Mouse (Mus musculus) midbrain, embryonic 12.5 days (tissue): ENCODE measurements around the gene Trpm2. TPM values are rescaled to one million over a fixed set of nuclear protein-coding genes. Genes with fewer than 3 reads are reported as not detected.
"Not testable (repeated sequence)": the region's sequence is repeated elsewhere in the genome, so short reads cannot be mapped to it uniquely, and the experiment has no call there.

Experiments used
- ATAC-seq: fragments of 200-750 bp; cut with Nextera tagmentation; 2 replicates; pipeline ENCODE4 v1.8.0; 2017; ENCODE audit warnings: low read depth, moderate TSS enrichment, moderate library complexity; ENCODE audit not compliant: low FRiP score
- H3K27ac ChIP-seq: fragments of 300-500 bp; sonication (generic); replicated peaks from 2 replicates; pipeline ENCODE4 v1.5.1; 2016; ENCODE audit warnings: mild to moderate bottlenecking
- H3K27me3 ChIP-seq: fragments of 300-500 bp; sonication (generic); 2 replicates; pipeline ENCODE4 v1.6.1; 2016; ENCODE audit warnings: mild to moderate bottlenecking
- H3K36me3 ChIP-seq: fragments of 300-500 bp; sonication (generic); 2 replicates; pipeline ENCODE4 v1.6.1; 2016
- H3K4me1 ChIP-seq: fragments of 300-500 bp; sonication (generic); 2 replicates; pipeline ENCODE4 v1.6.1; 2016
- H3K4me2 ChIP-seq: fragments of 300-500 bp; sonication (generic); replicated peaks from 2 replicates; pipeline ENCODE4 v1.6.1; 2016; ENCODE audit warnings: mild to moderate bottlenecking, moderate library complexity
- H3K4me3 ChIP-seq: fragments of 300-500 bp; sonication (generic); 2 replicates; pipeline ENCODE4 v1.5.1; 2016; ENCODE audit warnings: mild to moderate bottlenecking
- H3K9ac ChIP-seq: fragments of 300-500 bp; sonication (generic); replicated peaks from 2 replicates; pipeline ENCODE4 v1.6.1; 2016; ENCODE audit warnings: mild to moderate bottlenecking, moderate library complexity
- H3K9me3 ChIP-seq: fragments of 300-500 bp; sonication (generic); 2 replicates; pipeline ENCODE4 v1.6.1; 2016; ENCODE audit warnings: mild to moderate bottlenecking
- WGBS: fragments of 180-500 bp; shearing (Covaris S2); methylation state at CpG from one replicate; pipeline ENCODE4 v1.1.7; 2016; 5-methylcytosine and 5-hydroxymethylcytosine counted together
- polyA plus RNA-seq: library from polyadenylated mRNA; unstranded; fragments of >200 nt; fragmentation: Nextera tagmentation; extraction: Ambion mirVana; gene quantifications from 2 replicates; pipeline ENCODE4 v1.2.1, GENCODE M21; 2016

The Trpm2 gene
- polyA plus RNA-seq: 1.2 and 1.5 TPM in 2 replicates

DNA sequence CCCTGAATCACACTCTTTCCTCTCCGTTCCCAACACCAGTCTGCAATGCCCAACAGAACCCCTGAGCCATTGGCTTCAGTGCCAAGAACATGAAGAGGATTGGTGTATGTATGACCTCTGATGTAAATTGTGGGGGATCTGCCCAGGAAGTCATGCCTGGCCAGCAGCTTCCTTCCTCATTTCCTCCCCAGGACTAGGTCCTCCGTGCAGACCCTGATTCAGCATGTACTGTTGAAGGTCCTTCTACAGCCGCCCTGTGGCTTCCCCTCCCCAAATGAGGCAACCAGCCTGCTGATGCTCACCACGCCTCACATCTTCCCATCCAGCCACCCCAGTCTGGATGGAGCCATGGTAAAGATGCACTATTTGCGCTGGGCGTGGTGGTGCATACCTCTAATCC lies at the start of gene Trpm2:
Trpm2 (minus strand) TSS at position 83 of the 400 bp plus-strand sequence.
- no peak within 1 kb of the TSS for H3K27ac ChIP-seq
- peaks cover 5% of the 10 kb centered on the region; the same call in 1 of the 2 replicates for H3K4me1 ChIP-seq
- no peaks in the 10 kb centered on the region for H3K9me3 ChIP-seq
- ATAC-seq: no peak
- no peaks in the 10 kb centered on the region for H3K36me3 ChIP-seq
- H3K4me3 ChIP-seq: peak within 1 kb of the TSS; percentile 40
- peak within 1 kb of the TSS; percentile 57 for H3K9ac ChIP-seq
- H3K4me2 ChIP-seq: peak within 1 kb of the TSS; percentile 68
- 82% methylated on average over 6 of the region's 6 CpGs for WGBS
- H3K27me3 ChIP-seq: peaks cover 31% of the 10 kb centered on the region

DNA sequence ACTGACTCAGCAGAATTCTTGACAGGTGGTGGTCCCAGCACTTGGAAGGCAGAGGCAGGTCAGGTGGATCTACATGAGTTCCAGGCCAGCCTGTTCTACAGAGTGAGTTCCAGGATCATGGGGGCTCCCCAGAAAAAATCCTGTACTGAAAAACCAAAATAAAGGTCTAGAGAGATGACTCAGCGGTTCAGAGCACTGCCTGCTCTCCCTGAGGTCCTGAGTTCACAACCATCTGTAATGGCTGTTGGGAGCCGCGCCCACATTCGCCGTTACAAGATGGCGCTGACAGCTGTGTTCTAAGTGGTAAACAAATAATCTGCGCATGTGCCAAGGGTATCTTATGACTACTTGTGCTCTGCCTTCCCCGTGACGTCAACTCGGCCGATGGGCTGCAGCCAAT lies 49.6 kb upstream of the Trpm2 start:
- WGBS: 96% methylated on average over 7 of the region's 11 CpGs
- H3K9ac ChIP-seq, H3K27ac ChIP-seq, H3K9me3 ChIP-seq, H3K4me3 ChIP-seq, H3K4me1 ChIP-seq, H3K4me2 ChIP-seq, H3K36me3 ChIP-seq, ATAC-seq: not testable (repeated sequence)
- 0 out of 2 replicates have a peak, but pooled peaks cover 13% of the 10 kb centered on the region for H3K27me3 ChIP-seq

DNA sequence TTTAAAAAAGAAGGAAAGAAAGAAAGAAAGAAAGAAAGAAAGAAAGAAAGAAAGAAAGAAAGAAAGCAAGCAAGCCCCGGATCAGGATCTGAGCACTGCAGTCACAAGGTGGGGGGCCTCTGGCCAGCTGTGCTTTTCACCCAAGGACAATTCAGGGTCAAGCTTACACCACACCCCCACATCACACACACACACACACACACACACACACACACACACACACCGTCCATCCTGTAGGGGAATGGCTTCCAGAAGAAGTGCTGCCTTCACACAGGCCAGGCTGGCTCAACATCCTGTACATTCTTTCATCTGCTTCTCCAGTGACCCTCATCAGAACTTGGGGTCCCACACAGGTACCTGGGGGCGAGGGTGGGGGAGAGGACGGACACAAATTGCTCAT lies 48.9 kb upstream of the Trpm2 start:
- ATAC-seq: peak; percentile 27; the same call in 1 of the 2 replicates
- WGBS: 86% methylated on average over 4 of the region's 4 CpGs
- no peaks in the 10 kb centered on the region for H3K4me1 ChIP-seq
- H3K9me3 ChIP-seq: no peaks in the 10 kb centered on the region
- no peak overlapping the region for H3K4me2 ChIP-seq
- no peaks in the 10 kb centered on the region for H3K36me3 ChIP-seq
- H3K27ac ChIP-seq: no peak overlapping the region
- H3K27me3 ChIP-seq: 0 out of 2 replicates have a peak, but pooled peaks cover 13% of the 10 kb centered on the region
- no peak overlapping the region for H3K4me3 ChIP-seq
- no peak overlapping the region for H3K9ac ChIP-seq

DNA sequence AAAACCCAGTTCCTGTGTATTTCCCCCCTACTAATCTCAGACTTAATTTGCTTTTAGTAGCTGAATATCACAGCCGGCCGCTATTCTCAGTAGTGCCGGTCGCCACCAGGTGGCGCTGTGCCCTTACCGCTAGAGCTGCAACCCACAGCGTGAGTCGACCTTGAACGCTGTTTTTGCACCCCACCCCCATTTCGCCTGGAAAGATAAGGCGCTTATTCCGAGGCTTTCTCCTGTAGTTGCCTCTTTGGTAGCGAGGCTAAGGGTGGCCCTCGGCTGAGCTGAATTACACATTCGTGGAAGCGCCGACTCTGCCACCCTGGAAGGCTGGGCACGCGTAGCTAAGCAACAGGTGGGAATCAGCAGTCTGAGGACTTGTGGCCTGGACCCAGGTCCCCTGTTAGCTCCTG lies 48.4 kb upstream of the Trpm2 start:
- ATAC-seq: peak; percentile 58; the same call in 1 of the 2 replicates
- Histone ChIP-seq H3K9me3 (no peaks in the 10 kb centered on the region), H3K27me3 (0 out of 2 replicates have a peak, but pooled peaks cover 13% of the 10 kb centered on the region), H3K4me1 (no peaks in the 10 kb centered on the region), H3K36me3 (no peaks in the 10 kb centered on the region), H3K4me3 (peak overlapping the region; percentile 27; the same call in 1 of the 2 replicates), H3K4me2 (peak overlapping the region; percentile 51), H3K9ac (no peak overlapping the region), H3K27ac (no peak overlapping the region)
- WGBS: 20% methylated on average over 19 of the region's 19 CpGs

DNA sequence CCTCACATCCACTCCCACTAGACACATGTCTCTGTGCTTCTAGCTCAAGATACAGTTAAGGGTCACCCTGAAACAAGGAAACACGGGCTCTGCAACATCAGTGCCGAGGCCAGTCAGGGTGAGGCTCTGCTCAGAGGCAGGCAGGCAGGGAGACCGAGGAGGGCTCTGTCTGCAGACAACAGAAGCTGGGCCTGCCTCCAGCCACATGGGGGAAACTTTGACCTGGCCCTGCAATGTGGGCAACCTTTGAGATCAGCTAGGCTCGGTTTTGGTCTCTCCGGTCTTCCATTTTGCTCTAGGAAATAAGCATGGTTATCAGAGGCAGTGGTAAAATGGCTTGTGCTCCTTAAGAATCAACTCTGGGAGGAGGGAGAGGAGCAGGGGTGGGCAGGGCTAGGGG lies 46.0 kb upstream of the Trpm2 start:
- H3K27me3 ChIP-seq: 0 out of 2 replicates have a peak, but pooled peaks cover 13% of the 10 kb centered on the region
- H3K4me2 ChIP-seq: no peak overlapping the region
- no peak overlapping the region for H3K9ac ChIP-seq
- H3K4me3 ChIP-seq: no peak overlapping the region
- no peak overlapping the region for H3K27ac ChIP-seq
- no peaks in the 10 kb centered on the region for H3K9me3 ChIP-seq
- no peak for ATAC-seq
- no peaks in the 10 kb centered on the region for H3K36me3 ChIP-seq
- 58% methylated on average over 5 of the region's 5 CpGs for WGBS
- H3K4me1 ChIP-seq: no peaks in the 10 kb centered on the region

DNA sequence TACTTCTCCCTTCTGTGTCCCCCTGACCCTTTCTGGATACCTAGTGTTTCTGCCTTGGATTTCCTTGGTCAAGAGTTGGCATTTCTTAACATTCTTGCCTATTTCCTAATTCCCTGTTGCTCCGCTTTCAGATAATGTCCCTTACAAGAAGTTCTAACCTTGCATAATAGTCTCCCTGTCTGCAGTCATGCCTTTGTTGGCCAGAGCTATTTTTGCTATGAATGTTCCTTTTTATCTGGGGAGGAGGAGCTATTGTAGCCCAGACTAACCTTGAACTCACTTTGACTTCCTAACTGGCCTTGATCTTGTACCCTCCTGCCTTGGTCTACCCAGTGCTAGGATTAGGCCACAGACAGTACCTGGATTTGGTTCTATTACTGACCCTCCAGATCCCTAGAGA lies 45.1 kb upstream of the Trpm2 start:
- Histone ChIP-seq H3K9ac (no peak overlapping the region), H3K4me1 (0 out of 2 replicates have a peak, but pooled peaks cover under 1% of the 10 kb centered on the region), H3K4me3 (no peak overlapping the region), H3K27ac (no peak overlapping the region), H3K4me2 (no peak overlapping the region), H3K27me3 (peaks cover 18% of the 10 kb centered on the region), H3K9me3 (no peaks in the 10 kb centered on the region), H3K36me3 (no peaks in the 10 kb centered on the region)
- 97% methylated on average over 1 of the region's 1 CpGs for WGBS
- no peak for ATAC-seq

DNA sequence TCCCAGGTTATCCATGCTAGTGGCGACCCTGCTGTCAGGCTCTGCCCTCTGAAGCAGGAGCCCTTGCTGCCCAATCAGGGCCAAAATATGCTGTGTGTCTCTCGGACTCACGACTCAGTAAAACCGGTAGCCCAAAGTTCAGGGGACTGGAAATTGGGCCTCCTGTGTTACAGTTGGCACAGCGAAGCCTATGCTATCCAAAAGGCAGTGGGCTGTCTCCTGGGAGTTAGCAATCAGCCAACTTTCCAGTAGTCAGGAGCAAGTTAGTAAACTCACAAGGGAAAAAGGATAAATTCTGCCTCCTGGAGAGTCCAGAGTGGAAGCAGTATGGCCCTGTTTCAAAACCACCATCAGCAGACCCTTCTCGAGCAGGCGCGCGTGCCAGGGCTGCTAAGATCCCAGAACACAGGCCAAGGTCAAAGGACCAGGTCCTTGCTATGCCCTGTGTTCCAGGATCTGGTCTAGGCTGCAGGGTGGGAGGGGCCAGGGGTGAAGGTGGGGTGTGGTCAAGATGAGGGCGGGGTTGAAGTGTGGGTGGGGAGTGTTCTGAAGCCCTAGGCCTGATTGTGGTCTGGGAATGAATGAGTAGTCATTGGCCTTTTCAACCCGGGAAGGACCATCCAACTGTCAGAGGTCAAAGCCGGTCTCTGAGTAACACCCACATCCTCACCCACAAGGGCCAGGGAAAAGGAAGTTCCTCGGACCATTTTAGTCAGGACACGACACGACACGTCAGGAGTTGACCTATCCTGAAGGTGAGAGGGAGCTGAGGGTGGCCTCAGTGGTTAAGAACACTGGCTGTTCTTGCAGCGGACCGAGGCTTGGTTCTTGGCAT lies 42.5 kb upstream of the Trpm2 start:
- Histone ChIP-seq H3K4me3 (no peak overlapping the region), H3K9ac (no peak overlapping the region), H3K9me3 (no peaks in the 10 kb centered on the region), H3K27ac (no peak overlapping the region), H3K4me2 (no peak overlapping the region), H3K36me3 (no peaks in the 10 kb centered on the region), H3K4me1 (peaks cover 14% of the 10 kb centered on the region), H3K27me3 (peaks cover 17% of the 10 kb centered on the region)
- ATAC-seq: no peak
- WGBS: 91% methylated on average over 18 of the region's 18 CpGs

DNA sequence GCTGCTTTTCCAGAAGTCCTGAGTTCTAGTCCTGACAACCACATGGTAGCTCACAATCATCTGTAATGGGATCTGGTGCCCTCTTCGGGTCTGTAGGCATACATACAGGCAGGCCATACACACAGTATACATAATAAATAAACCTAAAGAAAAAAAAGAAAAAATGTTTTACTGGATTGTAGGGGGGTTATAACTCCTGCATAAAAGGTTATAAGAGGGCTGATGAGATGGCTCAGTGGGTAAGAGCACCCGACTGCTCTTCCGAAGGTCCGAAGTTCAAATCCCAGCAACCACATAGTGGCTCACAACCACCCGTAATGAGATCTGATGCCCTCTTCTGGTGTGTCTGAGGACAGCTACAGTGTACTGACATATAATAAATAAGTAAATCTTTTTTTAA lies 40.8 kb upstream of the Trpm2 start:
- WGBS: 94% methylated on average over 5 of the region's 5 CpGs
- ATAC-seq, H3K4me2 ChIP-seq, H3K9me3 ChIP-seq, H3K9ac ChIP-seq, H3K4me3 ChIP-seq, H3K36me3 ChIP-seq, H3K27me3 ChIP-seq, H3K27ac ChIP-seq: not testable (repeated sequence)
- peaks cover 30% of the 10 kb centered on the region for H3K4me1 ChIP-seq

DNA sequence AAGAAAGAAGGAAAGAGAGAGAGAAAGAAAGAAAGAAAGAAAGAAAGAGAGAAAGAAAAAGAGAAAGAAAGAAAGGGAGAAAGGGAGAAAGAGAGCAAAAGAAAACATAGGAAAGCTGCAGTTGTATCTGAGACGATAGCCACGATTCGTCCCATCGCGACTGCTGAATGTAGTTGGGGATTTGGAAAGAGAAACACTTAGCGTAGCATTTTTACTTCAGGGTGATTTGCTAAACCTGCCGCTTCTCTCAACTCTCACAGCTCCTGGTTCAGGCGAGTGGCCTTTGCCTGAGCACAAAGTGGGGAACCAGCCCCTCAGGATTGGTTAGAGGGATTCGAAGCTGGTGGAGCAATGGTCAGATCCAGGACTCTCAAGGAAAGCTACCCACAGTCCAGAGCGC lies 40.0 kb upstream of the Trpm2 start:
- Histone ChIP-seq H3K36me3 (no peaks in the 10 kb centered on the region), H3K4me1 (peaks cover 35% of the 10 kb centered on the region), H3K9ac (no peak overlapping the region; the same call in 1 of the 2 replicates), H3K4me3 (peak overlapping the region; percentile 20; the same call in 1 of the 2 replicates), H3K27me3 (peaks cover 7% of the 10 kb centered on the region), H3K27ac (no peak overlapping the region), H3K4me2 (peak overlapping the region; percentile 38), H3K9me3 (no peaks in the 10 kb centered on the region)
- ATAC-seq: no peak
- WGBS: 15% methylated on average over 10 of the region's 10 CpGs

DNA sequence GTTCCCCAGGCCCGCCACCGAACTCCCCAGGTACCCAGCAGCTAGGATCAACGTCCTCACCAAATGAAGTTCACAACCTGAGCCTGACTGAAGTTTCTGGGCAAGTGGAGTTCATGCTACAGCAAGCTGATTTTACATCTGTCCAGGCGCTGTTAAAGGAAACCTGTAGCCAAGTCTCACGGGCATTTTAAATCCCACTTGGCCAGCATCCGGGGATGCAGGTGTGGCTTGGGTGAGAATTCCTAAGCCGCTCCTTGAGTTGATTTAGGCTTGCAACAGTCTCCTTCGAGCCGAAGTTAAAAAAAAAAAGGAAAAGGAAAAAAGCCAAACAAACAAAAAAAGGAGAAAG lies 39.6 kb upstream of the Trpm2 start, which contains the start of gene Pfkl:
Pfkl (minus strand) TSS at position 139 of the 349 bp plus-strand sequence.
- H3K9me3 ChIP-seq: no peaks in the 10 kb centered on the region
- no peaks in the 10 kb centered on the region for H3K36me3 ChIP-seq
- H3K27me3 ChIP-seq: peaks cover 7% of the 10 kb centered on the region
- peak within 1 kb of the TSS; percentile 89 for H3K9ac ChIP-seq
- H3K27ac ChIP-seq: peak within 1 kb of the TSS; percentile 94
- ATAC-seq: no peak
- H3K4me3 ChIP-seq: peak within 1 kb of the TSS; percentile 65
- peak within 1 kb of the TSS; percentile 78 for H3K4me2 ChIP-seq
- H3K4me1 ChIP-seq: peaks cover 35% of the 10 kb centered on the region
- under 1% methylated on average over 9 of the region's 9 CpGs for WGBS

DNA sequence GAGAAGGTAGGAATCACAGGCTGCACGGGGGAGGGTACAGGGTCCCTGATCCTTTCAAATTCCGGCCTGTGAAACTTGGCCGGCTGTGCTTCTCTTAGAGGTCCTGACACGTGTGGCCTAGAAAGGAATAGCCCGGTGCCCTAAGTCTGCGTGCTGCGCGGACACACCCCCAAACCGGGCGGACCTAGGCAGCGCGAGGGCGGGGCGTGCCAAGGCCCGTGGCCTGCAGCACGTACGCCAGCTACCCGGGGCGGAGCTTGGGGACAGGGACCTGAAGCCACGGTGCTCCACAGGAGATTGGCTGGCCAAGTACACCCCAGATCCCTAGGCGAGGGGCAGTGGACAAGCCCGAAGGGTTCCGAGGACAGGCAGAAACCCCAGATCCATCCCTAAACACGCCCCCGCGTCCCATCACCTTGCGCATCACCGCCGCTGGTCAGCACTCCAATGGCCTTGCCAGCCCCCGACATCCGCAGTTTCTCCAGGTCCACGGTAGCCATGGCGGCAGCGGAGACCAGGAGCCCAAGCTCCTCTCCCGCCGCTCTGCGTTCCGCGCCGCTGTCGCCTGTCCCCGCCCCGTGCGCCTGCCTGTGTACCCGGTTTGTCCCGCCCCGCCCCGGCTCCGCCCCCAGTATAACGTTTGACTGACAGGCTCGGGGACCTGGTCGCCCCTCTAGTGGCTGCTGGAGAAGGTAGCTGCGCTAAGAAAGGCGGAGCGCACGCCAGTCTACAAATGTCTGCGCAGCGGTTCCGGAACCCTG lies 39.0 kb upstream of the Trpm2 start:
- Histone ChIP-seq H3K27me3 (peaks cover 7% of the 10 kb centered on the region), H3K36me3 (no peaks in the 10 kb centered on the region), H3K4me2 (peak overlapping the region; percentile 78), H3K9me3 (no peaks in the 10 kb centered on the region), H3K9ac (peak overlapping the region; percentile 89), H3K27ac (peak overlapping the region; percentile 94), H3K4me3 (peak overlapping the region; percentile 65), H3K4me1 (peaks cover 35% of the 10 kb centered on the region)
- peak; percentile 97 for ATAC-seq
- under 1% methylated on average over 58 of the region's 59 CpGs for WGBS

DNA sequence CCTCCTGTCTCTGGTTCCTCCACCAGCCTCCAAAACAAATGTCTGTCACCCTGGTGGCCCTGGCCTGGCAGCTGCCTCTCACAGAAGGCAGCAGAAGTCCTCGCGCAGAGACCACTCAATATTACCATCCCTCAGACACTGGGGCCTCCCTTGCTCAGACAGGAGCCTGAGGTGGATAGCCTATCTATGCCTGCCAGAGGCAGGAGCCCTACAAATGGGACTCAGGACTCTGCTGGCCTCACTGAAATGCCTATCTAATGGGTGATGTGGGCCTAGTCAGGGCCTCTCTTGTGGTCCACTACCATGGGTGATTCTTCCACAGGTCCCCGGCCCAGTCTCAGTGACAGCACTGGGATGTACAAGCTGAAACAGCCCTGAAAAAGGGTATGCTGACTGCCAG lies 37.8 kb upstream of the Trpm2 start:
- peaks cover 7% of the 10 kb centered on the region for H3K27me3 ChIP-seq
- H3K27ac ChIP-seq: no peak overlapping the region
- H3K4me3 ChIP-seq: peak overlapping the region; percentile 65
- peak overlapping the region; percentile 78 for H3K4me2 ChIP-seq
- peaks cover 35% of the 10 kb centered on the region for H3K4me1 ChIP-seq
- WGBS: 84% methylated on average over 3 of the region's 3 CpGs
- H3K36me3 ChIP-seq: no peaks in the 10 kb centered on the region
- no peaks in the 10 kb centered on the region for H3K9me3 ChIP-seq
- H3K9ac ChIP-seq: peak overlapping the region; percentile 89
- ATAC-seq: no peak
